Mouse (Mus musculus) kidney, adult 2 months (tissue): Measurements from ENCODE around the gene Pxylp1.

Source experiments
- CTCF ChIP-seq: fragments of 200-500 bp; conservative IDR thresholded peaks from 2 replicates; pipeline ENCODE4 v1.5.1; 2011; ENCODE audit warnings: low read depth, mild to moderate bottlenecking, control low read depth, low read length, moderate library complexity, mixed read lengths; ENCODE audit not compliant: insufficient read depth, insufficient read length
- POLR2A ChIP-seq: fragments of 200-500 bp; IDR thresholded peaks from one replicate; pipeline ENCODE4 v1.6.1; 2011; ENCODE audit warnings: low read depth, low read length, control low read depth

DNA sequence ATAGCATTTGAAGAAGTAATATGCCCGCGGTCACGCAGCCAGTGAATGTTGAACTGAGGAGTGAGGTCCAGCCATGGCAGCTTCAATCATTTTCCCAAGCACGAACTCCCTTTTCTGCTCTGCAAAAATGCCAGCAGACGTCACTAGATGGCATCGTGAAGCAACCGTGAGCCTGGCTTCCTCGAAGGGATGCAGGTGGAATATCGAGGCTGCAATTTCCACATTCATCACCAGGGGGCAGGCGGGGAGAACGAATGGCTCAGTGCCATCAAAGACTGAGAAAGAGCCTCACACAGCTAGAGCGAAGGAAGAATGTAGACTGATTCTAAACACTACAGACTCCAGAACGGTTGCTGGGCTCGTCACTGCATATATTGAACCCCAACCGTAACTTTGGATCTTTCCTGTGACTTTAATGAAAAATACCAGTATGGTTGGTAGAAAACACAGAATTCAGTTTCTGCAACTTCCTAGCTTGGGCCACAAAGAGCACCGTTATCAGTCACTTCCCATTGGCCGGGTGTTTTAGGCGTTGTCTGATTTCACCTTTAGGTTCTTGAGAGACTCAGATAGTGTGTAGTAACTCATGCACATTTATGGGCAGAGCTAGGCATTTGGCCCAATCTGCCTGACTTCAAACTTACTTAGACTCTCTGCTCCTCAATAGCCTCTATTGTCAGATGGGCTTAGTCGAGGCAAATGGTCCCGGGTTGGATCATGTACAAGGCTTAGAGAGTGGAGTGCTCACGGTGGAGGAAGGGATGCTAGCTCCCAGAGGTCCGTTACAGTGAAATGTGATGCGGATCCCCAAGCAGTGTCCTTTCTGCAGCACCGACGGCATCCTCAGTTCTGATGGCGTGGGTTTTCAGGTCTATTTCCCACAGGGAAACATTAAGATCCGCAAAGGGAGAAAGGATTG is 24.4 kb upstream of the Pxylp1 start:
- TF ChIP-seq POLR2A (no peak), CTCF (peak; percentile 100; the same call in 1 of the 2 replicates)
